Mouse (Mus musculus) inflammation-experienced regulatory T-cells, adult 16 weeks (primary cell): Measurements from ENCODE around the gene Gm20905. TPM values are rescaled to one million over a fixed set of nuclear protein-coding genes. Genes with fewer than 3 reads are reported as not detected.

ENCODE experiments used
- polyA plus RNA-seq: library from polyadenylated mRNA; unstranded; fragments of 100-300 nt; shearing (Covaris generic); gene quantifications from one replicate; pipeline ENCODE4 v1.2.1, GENCODE M21; 2017

Gm20905 gene
- polyA plus RNA-seq = not detected

DNA sequence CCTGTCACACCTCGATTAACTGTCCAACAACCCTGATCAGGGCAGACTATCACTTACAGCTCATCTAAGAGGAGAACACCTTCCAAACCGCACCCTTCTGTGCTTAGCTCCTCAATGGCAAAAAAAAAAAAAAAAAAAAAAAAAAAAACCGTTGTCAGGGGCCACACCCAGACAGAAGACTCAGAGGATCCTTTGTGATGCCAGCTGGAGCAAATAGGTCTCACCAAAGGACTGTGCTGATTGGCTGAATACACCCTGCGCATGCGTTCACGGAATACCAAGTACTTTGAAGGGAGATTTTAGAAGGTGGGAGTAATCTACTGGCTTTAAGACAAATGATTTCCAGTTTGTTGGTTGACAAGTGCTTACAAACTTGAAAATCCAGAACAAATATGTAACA lies at the start of gene Gm20905:
Gene Gm20905 (minus strand): TSS at position 101 of the 400 bp plus-strand sequence.

